Mouse (Mus musculus): ENCODE data around the gene Ncstn.

DNA sequence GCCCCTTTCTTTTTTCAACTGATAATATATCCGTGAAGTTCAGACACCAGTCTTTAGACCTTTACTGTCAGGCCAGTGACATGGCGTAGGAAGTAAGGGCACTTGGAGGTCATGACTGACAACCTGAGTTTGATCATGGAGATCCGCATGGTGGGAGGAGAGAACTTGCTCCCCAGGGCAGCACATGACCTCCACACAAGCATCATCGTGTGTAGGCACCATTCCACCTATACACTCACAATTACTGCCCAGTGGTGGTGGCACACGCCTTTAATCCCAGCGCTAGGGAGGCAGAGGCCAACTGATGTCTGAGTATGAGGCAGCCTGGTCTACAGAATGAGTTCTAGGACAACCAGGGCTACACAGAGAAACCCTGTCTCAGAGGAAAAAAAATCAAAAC, 42.0 kb upstream of the Ncstn start:
- TF ChIP-seq CTCF (conservative IDR thresholded peaks at IDR 0.05; ENCODE audit: low read length) (no peak), NANOG (IDR thresholded peaks at IDR 0.05; ENCODE audit: borderline replicate concordance, low read length) (no peak), POU5F1 (IDR thresholded peaks at IDR 0.05; ENCODE audit: borderline replicate concordance, low read length) (no peak)
